Mouse (Mus musculus) C2C12 (cell line): ENCODE data around the gene Erp27.

Experiments used
- CTCF ChIP-seq: IDR thresholded peaks from one replicate; pipeline ENCODE4 v1.5.1; 2011; ENCODE audit not compliant: control insufficient read depth, insufficient read depth, insufficient read length
- FOSL1 ChIP-seq: IDR thresholded peaks from one replicate; pipeline ENCODE4 v1.8.0; 2011; ENCODE audit warnings: mild to moderate bottlenecking, low read length; ENCODE audit not compliant: poor library complexity, insufficient read depth, severe bottlenecking
- MYOG ChIP-seq: IDR thresholded peaks from one replicate; pipeline ENCODE4 v1.6.1; 2011; ENCODE audit not compliant: control insufficient read depth, insufficient read length; ENCODE audit errors: extremely low read depth
- USF1 ChIP-seq: IDR thresholded peaks from one replicate; pipeline ENCODE4 v1.6.1; 2011; ENCODE audit warnings: low read depth, mild to moderate bottlenecking, control low read depth, moderate library complexity

DNA sequence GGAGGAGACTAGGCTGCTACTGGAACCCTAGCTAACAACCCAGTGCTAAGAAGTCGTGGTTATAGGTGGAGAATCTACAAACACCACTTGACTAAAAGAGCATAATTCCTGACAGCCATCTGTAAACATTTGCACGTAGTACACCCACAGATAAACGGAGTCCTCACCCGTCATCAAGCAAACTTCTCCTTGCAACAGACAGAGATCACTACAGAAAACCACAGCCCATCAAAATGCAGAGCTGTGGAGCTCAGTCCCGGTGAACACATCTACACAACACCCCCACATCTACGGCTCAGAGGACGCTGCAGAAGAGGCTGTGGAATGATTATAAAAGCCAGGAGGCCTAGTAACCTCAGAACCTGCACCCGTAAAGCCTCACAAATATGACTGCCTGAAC lies 22.5 kb upstream of the Erp27 start:
- TF ChIP-seq CTCF, result no peak
- no peak for TF ChIP-seq MYOG
- no peak for TF ChIP-seq USF1
- TF ChIP-seq FOSL1, result no peak
